In genomic region chr2:52570781-52571180, GRCm38 (mm10) we compare ENCODE assay signal across 21 mouse cellular contexts.
A peak's percentile ranks its signal among the peaks of the same experiment; 100 is the strongest.
DNase-seq lines count a peak whose midpoint lies in the region; ATAC-seq and TF ChIP-seq lines count a peak whose summit lies in the region.
"Had no signal": no experiment of that assay in that cellular context is flagged by ENCODE, and none has a peak within 500 bp of the region (broad histone marks: within the 10 kb centered on the region; RNA-seq: fewer than 3 reads in every experiment).

No protein-coding gene starts in this region.

- TF ChIP-seq EP300 in heart, adult 2 months (IDR thresholded peaks at IDR 0.05; ENCODE audit: insufficient read depth, low read depth, low read length): no peak

- intact Hi-C loops in heart, adult 2 months (cut with DNase I): loop anchor here (5.0 kb wide), 1 partner anchor 148 kb away; the partner anchor contains the start of gene Arl5a
- intact Hi-C loops in heart, postnatal 25 days (cut with DNase I): loop anchor here (5.0 kb wide), 1 partner anchor 148 kb away; the partner anchor contains the start of gene Arl5a

- 35% methylated on average over 5 of the region's 5 CpGs for WGBS in heart, embryonic 10.5 days
- 63% methylated on average over 5 of the region's 5 CpGs for WGBS in heart, adult 2 months
- 43% methylated on average over 5 of the region's 5 CpGs for WGBS in heart, embryonic 16.5 days
- 14% methylated on average over 5 of the region's 5 CpGs for WGBS in liver, embryonic 16.5 days (ENCODE audit: insufficient replicate concordance)

- TF ChIP-seq CTCF in heart, adult 2 months (IDR thresholded peaks at IDR 0.05): no peak

- no peaks in the 10 kb centered on the region for H3K79me2 ChIP-seq in heart, adult 2 months (replicated peaks; ENCODE audit: control insufficient read depth, insufficient read depth, low read length)

- no peaks in the 10 kb centered on the region for H3K36me3 ChIP-seq in heart, embryonic 10.5 days
- H3K36me3 ChIP-seq in heart, adult 2 months (ENCODE audit: control insufficient read depth, insufficient read depth, low read length): no peaks in the 10 kb centered on the region; the same call in 1 of the 2 replicates
- no peaks in the 10 kb centered on the region for H3K36me3 ChIP-seq in heart, embryonic 16.5 days (ENCODE audit: control insufficient read depth, insufficient read depth)
- H3K36me3 ChIP-seq in liver, embryonic 16.5 days (ENCODE audit: control insufficient read depth, insufficient read depth): no peaks in the 10 kb centered on the region
- H3K36me3 ChIP-seq: embryonic facial prominence, embryonic 12.5 days; limb, embryonic 13.5 days; midbrain, embryonic 12.5 days had no signal

- ATAC-seq in heart, embryonic 16.5 days (replicated peaks; ENCODE audit: extremely low read depth, insufficient read depth, low FRiP score): no peak
- no peak for ATAC-seq in liver, embryonic 16.5 days (ENCODE audit: low read depth)
- ATAC-seq: forebrain, postnatal 0 days; hindbrain, postnatal 0 days; intestine, postnatal 0 days had no signal

- peak overlapping the region; percentile 11; the same call in 1 of the 2 replicates for H3K4me2 ChIP-seq in heart, embryonic 16.5 days (ENCODE audit: low read depth, low read length)
- H3K4me2 ChIP-seq in liver, embryonic 16.5 days (ENCODE audit: low read depth, low read length): 0 out of 2 replicates have a peak overlapping the region, but pooled peaks have one; percentile 36
- H3K4me2 ChIP-seq: embryonic facial prominence, embryonic 12.5 days; limb, embryonic 13.5 days; lung, embryonic 14.5 days; midbrain, embryonic 12.5 days had no signal

- DNase-seq in heart, embryonic 10.5 days (ENCODE audit: low spot score): peak; percentile 74
- DNase-seq in heart, adult 2 months: no peak
- DNase-seq in heart, postnatal 25 days (ENCODE audit: low spot score): no peak
- DNase-seq in MEL-GATA-1-ER (ENCODE audit: extremely low read depth, low read depth): peak; percentile 22
- DNase-seq in adrenal gland, postnatal 36 days: no peak
- DNase-seq: adrenal gland, adult 8-10 months; cerebellum, adult 18-20 months; cerebellum, postnatal 14 days; forebrain, postnatal 0 days; gastrocnemius, postnatal 36 days; kidney, postnatal 36 days; lung, embryonic 14.5 days; right cerebral cortex, postnatal 14 days; spleen, adult 18-20 months had no signal

- peaks cover 13% of the 10 kb centered on the region; the same call in 1 of the 2 replicates for H3K4me1 ChIP-seq in heart, embryonic 10.5 days
- H3K4me1 ChIP-seq in heart, adult 2 months (ENCODE audit: control insufficient read depth, insufficient read depth, low read length): peaks cover 1% of the 10 kb centered on the region
- peaks cover 16% of the 10 kb centered on the region for H3K4me1 ChIP-seq in heart, embryonic 16.5 days (ENCODE audit: control insufficient read depth, insufficient read depth, low read length)
- peaks cover 12% of the 10 kb centered on the region for H3K4me1 ChIP-seq in liver, embryonic 16.5 days (ENCODE audit: control insufficient read depth, low read depth, low read length)
- H3K4me1 ChIP-seq: embryonic facial prominence, embryonic 12.5 days; limb, embryonic 13.5 days; midbrain, embryonic 12.5 days had no signal

- H3K9me3 ChIP-seq in heart, embryonic 10.5 days: no peaks in the 10 kb centered on the region
- H3K9me3 ChIP-seq in heart, embryonic 16.5 days (replicated peaks; ENCODE audit: control insufficient read depth, low read length): no peaks in the 10 kb centered on the region
- no peaks in the 10 kb centered on the region for H3K9me3 ChIP-seq in liver, embryonic 16.5 days (replicated peaks; ENCODE audit: control insufficient read depth, low read length)
- H3K9me3 ChIP-seq: embryonic facial prominence, embryonic 12.5 days; limb, embryonic 13.5 days; midbrain, embryonic 12.5 days had no signal

- no peak for TF ChIP-seq POLR2A in heart, adult 2 months (IDR thresholded peaks at IDR 0.05; ENCODE audit: insufficient read depth, low read depth, low read length)

- H3K27ac ChIP-seq in heart, embryonic 10.5 days: peak overlapping the region; percentile 79
- no peak overlapping the region for H3K27ac ChIP-seq in heart, adult 2 months
- H3K27ac ChIP-seq in heart, embryonic 16.5 days (ENCODE audit: low read length): peak overlapping the region; percentile 89
- no peak overlapping the region for H3K27ac ChIP-seq in liver, embryonic 16.5 days (ENCODE audit: low read length)
- H3K27ac ChIP-seq: embryonic facial prominence, embryonic 12.5 days; hindbrain, postnatal 0 days; limb, embryonic 13.5 days; midbrain, embryonic 12.5 days had no signal

- H3K27me3 ChIP-seq in heart, embryonic 10.5 days (ENCODE audit: insufficient read depth, poor library complexity, severe bottlenecking): no peaks in the 10 kb centered on the region
- H3K27me3 ChIP-seq in heart, adult 2 months (ENCODE audit: control insufficient read depth, insufficient read depth, low read length): no peaks in the 10 kb centered on the region
- no peaks in the 10 kb centered on the region for H3K27me3 ChIP-seq in heart, embryonic 16.5 days (ENCODE audit: control insufficient read depth, insufficient read depth, low read length)
- H3K27me3 ChIP-seq in liver, embryonic 16.5 days (ENCODE audit: control insufficient read depth, insufficient read depth, low read depth, low read length): no peaks in the 10 kb centered on the region
- H3K27me3 ChIP-seq: embryonic facial prominence, embryonic 12.5 days; limb, embryonic 13.5 days; midbrain, embryonic 12.5 days had no signal

- H3K4me3 ChIP-seq in heart, embryonic 10.5 days: no peak overlapping the region; the same call in 1 of the 2 replicates
- no peak overlapping the region for H3K4me3 ChIP-seq in heart, adult 2 months
- H3K4me3 ChIP-seq in heart, embryonic 16.5 days (ENCODE audit: low read length): no peak overlapping the region
- no peak overlapping the region for H3K4me3 ChIP-seq in liver, embryonic 16.5 days (ENCODE audit: low read depth, low read length)
- H3K4me3 ChIP-seq: embryonic facial prominence, embryonic 12.5 days; limb, embryonic 13.5 days; midbrain, embryonic 12.5 days had no signal

- H3K9ac ChIP-seq in heart, adult 2 months (ENCODE audit: low read depth, low read length): no peak overlapping the region
- H3K9ac ChIP-seq in heart, embryonic 16.5 days (ENCODE audit: low read length): no peak overlapping the region
- no peak overlapping the region for H3K9ac ChIP-seq in liver, embryonic 16.5 days (ENCODE audit: low read depth, low read length)
- H3K9ac ChIP-seq: embryonic facial prominence, embryonic 12.5 days; forebrain, postnatal 0 days; limb, embryonic 13.5 days; lung, embryonic 14.5 days; midbrain, embryonic 12.5 days had no signal

Comparison
In these comparisons a context has a peak if more than half of its experiments do, and no peak if none do; other contexts are left out.
1. DNase-seq: peak in heart, embryonic 10.5 days (single experiment) and MEL-GATA-1-ER (single experiment); none in heart, adult 2 months (0 of 2), heart, postnatal 25 days (single experiment) and adrenal gland, postnatal 36 days (0 of 2).
2. H3K27ac ChIP-seq: peak in heart, embryonic 10.5 days (single experiment) and heart, embryonic 16.5 days (single experiment); none in heart, adult 2 months (single experiment) and liver, embryonic 16.5 days (single experiment).